Mouse (Mus musculus) ES-Bruce4 (cell line): ENCODE measurements around the gene Dmwd.

ENCODE experiments used
- CTCF ChIP-seq: IDR thresholded peaks from one replicate; pipeline ENCODE4 v1.8.1; 2011; ENCODE audit warnings: low read depth, low read length
- EP300 ChIP-seq: IDR thresholded peaks from 2 replicates; pipeline ENCODE4 v1.6.1; 2011; ENCODE audit warnings: low read depth, low read length; ENCODE audit not compliant: insufficient read depth
- POLR2A ChIP-seq: IDR thresholded peaks from one replicate; pipeline ENCODE4 v1.8.1; 2011; ENCODE audit warnings: low read length; ENCODE audit not compliant: insufficient read depth

- TF ChIP-seq POLR2A (no peak), CTCF (no peak), EP300 (no peak)
Measured at GRCm38 (mm10) chr7:19031641-19032040, 44.4 kb upstream of the Dmwd start.
